Mouse (Mus musculus) midbrain, embryonic 16.5 days (tissue): ENCODE measurements around the gene AU021092. TPM values are rescaled to one million over a fixed set of nuclear protein-coding genes. Genes with fewer than 3 reads are reported as not detected.

ENCODE experiments used
- ATAC-seq: fragments of 200-750 bp; cut with Nextera tagmentation; 2 replicates; pipeline ENCODE4 v1.8.0; 2017; ENCODE audit warnings: moderate TSS enrichment
- H3K27ac ChIP-seq: fragments of 300-500 bp; sonication (generic); 2 replicates; pipeline ENCODE4 v1.5.1; 2014; ENCODE audit warnings: mild to moderate bottlenecking, low read length, mixed read lengths
- H3K27me3 ChIP-seq: fragments of 300-500 bp; sonication (generic); 2 replicates; pipeline ENCODE4 v1.6.1; 2014; ENCODE audit warnings: low read depth, low read length, mixed read lengths; ENCODE audit not compliant: control insufficient read depth, insufficient read depth
- H3K36me3 ChIP-seq: fragments of 300-500 bp; sonication (generic); 2 replicates; pipeline ENCODE4 v1.6.1; 2014; ENCODE audit warnings: mild to moderate bottlenecking, low read length, moderate library complexity, mixed read lengths; ENCODE audit not compliant: control insufficient read depth, insufficient read depth
- H3K4me1 ChIP-seq: fragments of 300-500 bp; sonication (generic); 2 replicates; pipeline ENCODE4 v1.6.1; 2014; ENCODE audit warnings: mild to moderate bottlenecking, low read length, mixed read lengths; ENCODE audit not compliant: control insufficient read depth, insufficient read depth
- H3K4me2 ChIP-seq: fragments of 300-500 bp; sonication (generic); 2 replicates; pipeline ENCODE4 v1.6.1; 2014; ENCODE audit warnings: mild to moderate bottlenecking, low read length, mixed read lengths
- H3K4me3 ChIP-seq: fragments of 300-500 bp; sonication (generic); 2 replicates; pipeline ENCODE4 v1.5.1; 2014; ENCODE audit warnings: low read depth, mild to moderate bottlenecking, low read length, moderate library complexity, mixed read lengths
- H3K9ac ChIP-seq: fragments of 300-500 bp; sonication (generic); 2 replicates; pipeline ENCODE4 v1.6.1; 2014; ENCODE audit warnings: low read depth, low read length, mixed read lengths
- H3K9me3 ChIP-seq: fragments of 300-500 bp; sonication (generic); replicated peaks from 2 replicates; pipeline ENCODE4 v1.6.1; 2014; ENCODE audit warnings: mild to moderate bottlenecking, low read length, mixed read lengths; ENCODE audit not compliant: control insufficient read depth, poor library complexity, severe bottlenecking
- WGBS: fragments of 180-500 bp; shearing (Covaris S2); extraction: QIAGEN DNeasy Blood & Tissue Kit; methylation state at CpG from one replicate; pipeline ENCODE4 v1.1.7; 2014; 5-methylcytosine and 5-hydroxymethylcytosine counted together
- microRNA-seq: library from miRNA; unstranded; fragments of <30 nt; microRNA quantifications from one replicate; pipeline ENCODE4, GENCODE M21; 2017
- polyA plus RNA-seq: library from polyadenylated mRNA; unstranded; fragments of >200 nt; fragmentation: Nextera tagmentation; extraction: Ambion mirVana; gene quantifications from 2 replicates; pipeline ENCODE4 v1.2.1, GENCODE M21; 2015

Gene AU021092
- polyA plus RNA-seq, 1 experiment from 2014 or later, result 16.3 TPM

DNA sequence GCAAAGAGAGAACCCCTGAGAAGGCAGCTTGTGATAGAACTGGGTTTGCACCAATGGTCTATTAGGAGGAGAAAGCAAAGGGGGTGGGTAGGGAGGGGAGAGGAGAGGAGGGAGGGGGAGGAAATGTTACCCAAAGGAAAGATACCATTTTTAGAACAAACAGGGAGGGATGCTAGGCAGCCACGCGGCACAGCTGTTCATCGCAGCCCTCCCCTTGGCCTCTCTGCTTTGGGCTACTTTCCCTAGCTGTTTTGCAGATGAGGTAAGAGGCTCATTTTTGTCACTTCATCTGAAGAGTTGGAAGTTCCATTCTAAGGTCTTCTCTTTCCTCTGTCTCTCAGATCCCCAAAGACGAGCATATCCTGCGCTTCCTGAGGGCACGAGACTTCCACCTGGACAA is 49.5 kb downstream of the AU021092 start:
- Histone ChIP-seq H3K27ac (no peak overlapping the region), H3K36me3 (no peaks in the 10 kb centered on the region), H3K4me2 (no peak overlapping the region), H3K4me1 (no peaks in the 10 kb centered on the region), H3K27me3 (no peaks in the 10 kb centered on the region), H3K9ac (no peak overlapping the region), H3K4me3 (no peak overlapping the region), H3K9me3 (no peaks in the 10 kb centered on the region)
- no peak for ATAC-seq
- 98% methylated on average over 6 of the region's 6 CpGs for WGBS

- H3K4me1 ChIP-seq, result no peaks in the 10 kb centered on the region
- H3K9me3 ChIP-seq, result no peaks in the 10 kb centered on the region
- H3K27me3 ChIP-seq, result no peaks in the 10 kb centered on the region
- H3K27ac ChIP-seq, result no peak overlapping the region
- H3K9ac ChIP-seq, result no peak overlapping the region
- 84% methylated on average over 5 of the region's 5 CpGs for WGBS
- no peaks in the 10 kb centered on the region for H3K36me3 ChIP-seq
- H3K4me2 ChIP-seq, result no peak overlapping the region
- no peak overlapping the region for H3K4me3 ChIP-seq
- ATAC-seq, result no peak
Measured at GRCm38 (mm10) chr16:5168829-5169228, 53.3 kb downstream of the AU021092 start.

DNA sequence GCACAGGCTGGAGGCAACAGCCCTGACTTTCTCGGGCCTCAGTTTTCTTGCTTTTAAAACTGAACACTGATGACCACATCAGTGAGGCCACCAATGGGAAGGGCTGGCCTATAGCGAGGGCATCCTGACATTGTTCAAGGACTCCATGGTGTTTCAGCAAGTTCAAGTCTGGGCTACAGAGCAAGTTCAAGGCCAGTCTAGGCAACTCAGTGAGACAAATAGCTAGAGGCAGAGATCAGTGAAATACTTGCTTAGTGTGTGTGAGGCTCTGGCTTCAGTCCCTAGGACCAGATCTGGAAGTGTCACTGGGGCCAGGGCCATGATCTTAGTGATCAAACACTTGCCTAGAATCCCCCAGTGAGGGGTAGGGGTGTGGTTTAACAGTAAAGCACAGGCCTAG is 54.1 kb downstream of the AU021092 start:
- Histone ChIP-seq H3K27ac (no peak overlapping the region), H3K4me1 (no peaks in the 10 kb centered on the region), H3K27me3 (no peaks in the 10 kb centered on the region), H3K9me3 (no peaks in the 10 kb centered on the region), H3K36me3 (no peaks in the 10 kb centered on the region), H3K4me3 (no peak overlapping the region), H3K9ac (no peak overlapping the region), H3K4me2 (no peak overlapping the region)
- no peak for ATAC-seq
- 82% methylated on average over 2 of the region's 2 CpGs for WGBS

- H3K4me3 ChIP-seq, result no peak overlapping the region
- no peak overlapping the region for H3K9ac ChIP-seq
- H3K36me3 ChIP-seq, result no peaks in the 10 kb centered on the region
- no peak overlapping the region for H3K4me2 ChIP-seq
- no peak overlapping the region for H3K27ac ChIP-seq
- no peak for ATAC-seq
- 68% methylated on average over 6 of the region's 6 CpGs for WGBS
- no peaks in the 10 kb centered on the region for H3K27me3 ChIP-seq
- no peaks in the 10 kb centered on the region for H3K4me1 ChIP-seq
- no peaks in the 10 kb centered on the region for H3K9me3 ChIP-seq
Measured at GRCm38 (mm10) chr16:5164327-5164726, 57.8 kb downstream of the AU021092 start.

Small RNA genes lying within 50 kb of the gene (microRNA-seq; reads per million reads assigned to microRNA genes)
- gene Gm23689, result not detected
- not detected for gene Gm26095
- not detected for gene Mir6364

Other genes with a start within 250 kb of the AU021092 start
- not detected in 2 replicates for gene Sept12, start 224.4 kb downstream of the AU021092 start, polyA plus RNA-seq
- gene Smim22, start 215.0 kb downstream of the AU021092 start, polyA plus RNA-seq, result 0.91 and 1.7 TPM in 2 replicates
- 147 and 164 TPM in 2 replicates for gene Rogdi, start 208.7 kb downstream of the AU021092 start, polyA plus RNA-seq
- gene Glyr1, start 172.4 kb downstream of the AU021092 start, polyA plus RNA-seq, result 194 and 204 TPM in 2 replicates
- gene Ubn1, start 172.2 kb downstream of the AU021092 start, polyA plus RNA-seq, result 11.3 and 12.2 TPM in 2 replicates
- 0.06 and 0.11 TPM in 2 replicates for gene Ppl, start 89.9 kb downstream of the AU021092 start, polyA plus RNA-seq
- 0.40 and 0.80 TPM in 2 replicates for gene Sec14l5, start 75.2 kb downstream of the AU021092 start, polyA plus RNA-seq
- 10.4 and 11.4 TPM in 2 replicates for gene Nagpa, start 18.3 kb downstream of the AU021092 start, polyA plus RNA-seq
- 43.4 TPM in 2 replicates for gene Alg1, start 11.3 kb upstream of the AU021092 start, polyA plus RNA-seq
- gene Eef2kmt, start 33.7 kb upstream of the AU021092 start, polyA plus RNA-seq, result 6.3 and 7.7 TPM in 2 replicates